Mouse (Mus musculus) hindbrain, embryonic 10.5 days (tissue): ENCODE data around the gene Elavl1. TPM values are rescaled to one million over a fixed set of nuclear protein-coding genes. Genes with fewer than 3 reads are reported as not detected.
"Not testable (repeated sequence)": the region's sequence is repeated elsewhere in the genome, so short reads cannot be mapped to it uniquely, and the experiment has no call there.

ENCODE experiments used
- DNase-seq: peaks from one replicate; pipeline ENCODE4 v3.0.0-alpha.2; 2017; ENCODE audit warnings: low spot score
- H3K27ac ChIP-seq: fragments of 300-500 bp; sonication (generic); 2 replicates; pipeline ENCODE4 v1.5.1; 2016; ENCODE audit warnings: mild to moderate bottlenecking, moderate library complexity
- H3K27me3 ChIP-seq: fragments of 300-500 bp; sonication (generic); 2 replicates; pipeline ENCODE4 v1.6.1; 2016; ENCODE audit warnings: mild to moderate bottlenecking; ENCODE audit not compliant: poor library complexity, insufficient read depth, severe bottlenecking
- H3K36me3 ChIP-seq: fragments of 300-500 bp; sonication (generic); 2 replicates; pipeline ENCODE4 v1.6.1; 2016; ENCODE audit warnings: mild to moderate bottlenecking, moderate library complexity
- H3K4me1 ChIP-seq: fragments of 300-500 bp; sonication (generic); replicated peaks from 2 replicates; pipeline ENCODE4 v1.6.1; 2016; ENCODE audit warnings: mild to moderate bottlenecking
- H3K4me3 ChIP-seq: fragments of 300-500 bp; sonication (generic); 2 replicates; pipeline ENCODE4 v1.5.1; 2016; ENCODE audit warnings: mild to moderate bottlenecking, moderate library complexity
- H3K9me3 ChIP-seq: fragments of 300-500 bp; sonication (generic); 2 replicates; pipeline ENCODE4 v1.6.1; 2016; ENCODE audit warnings: mild to moderate bottlenecking, moderate library complexity
- WGBS: fragments of 180-500 bp; shearing (Covaris S2); methylation state at CpG from one replicate; pipeline ENCODE4 v1.1.7; 2016; 5-methylcytosine and 5-hydroxymethylcytosine counted together
- polyA plus RNA-seq: library from polyadenylated mRNA; unstranded; fragments of >200 nt; fragmentation: Nextera tagmentation; extraction: Ambion mirVana; gene quantifications from 2 replicates; pipeline ENCODE4 v1.2.1, GENCODE M21; 2016

Elavl1 gene
- polyA plus RNA-seq, 1 experiment from 2014 or later, result 306 TPM

DNA sequence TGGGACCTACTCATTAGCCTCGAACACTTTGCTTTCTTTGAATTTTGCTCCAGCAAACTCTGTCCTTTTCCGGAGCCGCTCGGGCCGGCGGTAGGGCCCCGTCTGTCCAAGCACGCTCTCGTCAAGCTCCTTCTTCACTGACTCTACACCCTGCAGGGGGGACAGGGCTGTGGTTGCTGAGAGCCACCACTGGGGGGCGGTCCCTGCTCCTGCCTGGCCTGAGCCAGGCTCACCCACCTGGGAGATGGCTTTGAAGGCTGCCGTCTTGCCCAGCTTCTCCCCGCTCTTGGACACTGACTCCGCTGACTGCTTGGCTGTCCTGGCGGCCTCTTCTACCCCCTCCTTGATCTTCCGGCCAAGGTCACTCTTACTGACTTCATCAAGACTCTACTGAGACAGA, 57.6 kb downstream of the Elavl1 start:
- no peaks in the 10 kb centered on the region for H3K4me1 ChIP-seq
- WGBS, result 81% methylated on average over 15 of the region's 15 CpGs
- H3K4me3 ChIP-seq, result no peak overlapping the region
- no peak for DNase-seq
- H3K27ac ChIP-seq, result no peak overlapping the region
- H3K36me3 ChIP-seq, result peaks cover 99% of the 10 kb centered on the region
- no peaks in the 10 kb centered on the region for H3K9me3 ChIP-seq
- no peaks in the 10 kb centered on the region for H3K27me3 ChIP-seq

DNA sequence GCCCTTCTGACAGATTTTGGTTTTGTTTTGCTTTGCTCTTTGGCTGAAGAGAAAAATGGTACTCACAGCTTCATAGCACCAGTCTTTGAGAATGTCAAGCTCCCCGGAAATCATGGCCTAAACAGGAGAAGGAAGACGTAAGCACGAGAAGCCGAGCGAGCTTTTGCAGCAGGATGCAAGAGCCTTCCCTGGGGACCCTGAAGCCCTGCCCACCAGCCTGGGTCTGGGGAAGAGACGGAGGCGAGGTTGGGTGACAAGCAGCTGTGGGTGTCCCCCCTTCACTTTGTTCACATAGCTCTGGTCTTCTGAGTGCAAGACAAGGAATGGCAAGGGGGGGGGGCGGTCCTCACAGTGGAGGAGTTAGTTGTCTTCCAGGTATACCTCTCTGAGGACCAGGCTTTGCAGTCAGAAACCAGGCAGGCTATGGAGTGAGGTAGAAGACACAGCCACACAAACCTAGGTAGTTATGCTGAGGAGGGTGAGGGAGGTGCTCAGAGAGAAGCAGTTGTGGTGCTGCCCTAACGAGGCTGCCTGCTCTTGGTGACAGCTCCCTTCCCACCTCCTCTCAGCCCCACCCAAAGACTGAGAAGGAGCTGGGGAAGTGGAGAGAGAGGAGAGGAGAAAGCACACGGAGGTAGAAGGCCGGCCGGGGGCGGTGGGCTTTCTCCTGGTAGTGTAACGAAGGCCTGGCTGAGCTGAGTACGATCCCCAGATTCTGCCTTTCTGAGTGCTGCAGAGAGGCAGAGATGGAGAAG, 59.9 kb downstream of the Elavl1 start:
- Histone ChIP-seq H3K27me3 (no peaks in the 10 kb centered on the region), H3K4me3 (no peak overlapping the region), H3K36me3 (peaks cover 100% of the 10 kb centered on the region), H3K4me1 (no peaks in the 10 kb centered on the region), H3K27ac (no peak overlapping the region), H3K9me3 (no peaks in the 10 kb centered on the region)
- no peak for DNase-seq
- WGBS, result 93% methylated on average over 15 of the region's 15 CpGs

GRCm38 (mm10) chr8:4263105-4263791, 62.0 kb downstream of the Elavl1 start:
- peaks cover 87% of the 10 kb centered on the region for H3K36me3 ChIP-seq
- H3K9me3 ChIP-seq, result 0 out of 2 replicates have a peak, but pooled peaks cover 3% of the 10 kb centered on the region
- peaks cover 12% of the 10 kb centered on the region for H3K4me1 ChIP-seq
- WGBS, result 89% methylated on average over 8 of the region's 8 CpGs
- H3K4me3 ChIP-seq, result no peak overlapping the region
- no peak for DNase-seq
- H3K27me3 ChIP-seq, result no peaks in the 10 kb centered on the region
- no peak overlapping the region for H3K27ac ChIP-seq

DNA sequence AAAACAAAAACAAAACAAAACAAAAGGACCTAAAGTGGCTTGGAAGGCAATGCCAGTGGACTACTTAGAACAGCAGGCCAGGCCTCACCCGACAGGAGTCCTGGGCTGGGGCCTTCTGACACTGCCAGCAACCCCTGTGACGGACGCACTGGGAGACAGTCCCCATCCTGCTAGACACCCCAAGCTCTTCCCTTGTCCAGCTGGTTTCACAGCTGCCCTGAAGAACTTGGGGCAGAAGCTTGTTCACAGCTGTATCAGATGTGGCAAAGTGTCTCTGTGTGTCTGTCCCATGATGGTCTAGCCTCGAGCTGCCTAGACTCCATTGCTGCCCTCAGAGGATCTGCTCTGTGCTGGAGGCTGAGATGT, 65.4 kb downstream of the Elavl1 start:
- H3K36me3 ChIP-seq, result peaks cover 84% of the 10 kb centered on the region
- DNase-seq, result no peak
- H3K9me3 ChIP-seq, result 0 out of 2 replicates have a peak, but pooled peaks cover 3% of the 10 kb centered on the region
- H3K27ac ChIP-seq, result peak overlapping the region; percentile 98
- no peaks in the 10 kb centered on the region for H3K27me3 ChIP-seq
- H3K4me1 ChIP-seq, result peaks cover 30% of the 10 kb centered on the region
- WGBS, result 86% methylated on average over 4 of the region's 4 CpGs
- H3K4me3 ChIP-seq, result peak overlapping the region; percentile 93

- peak; percentile 97 for DNase-seq
- WGBS, result 6% methylated on average over 31 of the region's 33 CpGs
- Histone ChIP-seq H3K4me1 (peaks cover 31% of the 10 kb centered on the region), H3K9me3 (0 out of 2 replicates have a peak, but pooled peaks cover 3% of the 10 kb centered on the region), H3K36me3 (peaks cover 84% of the 10 kb centered on the region), H3K27ac (peak within 1 kb of the TSS; percentile 98), H3K27me3 (no peaks in the 10 kb centered on the region), H3K4me3 (peak within 1 kb of the TSS; percentile 93)
Observed at GRCm38 (mm10) chr8:4259125-4259804, 65.9 kb downstream of the Elavl1 start, which contains the start of gene Ctxn1. TSS of gene Ctxn1 (minus strand) at chr8:4259274.

- 0% methylated on average over 32 of the region's 32 CpGs for WGBS
- H3K27me3 ChIP-seq, result no peaks in the 10 kb centered on the region
- peaks cover 79% of the 10 kb centered on the region for H3K36me3 ChIP-seq
- no peak for DNase-seq
- peak overlapping the region; percentile 98 for H3K27ac ChIP-seq
- peak overlapping the region; percentile 93 for H3K4me3 ChIP-seq
- H3K9me3 ChIP-seq, result 0 out of 2 replicates have a peak, but pooled peaks cover 3% of the 10 kb centered on the region
- peaks cover 37% of the 10 kb centered on the region for H3K4me1 ChIP-seq
Observed at GRCm38 (mm10) chr8:4258678-4259077, 66.5 kb downstream of the Elavl1 start.

- peak overlapping the region; percentile 93 for H3K4me3 ChIP-seq
- peak overlapping the region; percentile 98 for H3K27ac ChIP-seq
- H3K36me3 ChIP-seq, result peaks cover 75% of the 10 kb centered on the region
- H3K4me1 ChIP-seq, result peaks cover 41% of the 10 kb centered on the region
- 2% methylated on average over 35 of the region's 35 CpGs for WGBS
- peak; percentile 91 for DNase-seq
- 0 out of 2 replicates have a peak, but pooled peaks cover 3% of the 10 kb centered on the region for H3K9me3 ChIP-seq
- H3K27me3 ChIP-seq, result no peaks in the 10 kb centered on the region
Observed at GRCm38 (mm10) chr8:4258233-4258632, 67.0 kb downstream of the Elavl1 start.

DNA sequence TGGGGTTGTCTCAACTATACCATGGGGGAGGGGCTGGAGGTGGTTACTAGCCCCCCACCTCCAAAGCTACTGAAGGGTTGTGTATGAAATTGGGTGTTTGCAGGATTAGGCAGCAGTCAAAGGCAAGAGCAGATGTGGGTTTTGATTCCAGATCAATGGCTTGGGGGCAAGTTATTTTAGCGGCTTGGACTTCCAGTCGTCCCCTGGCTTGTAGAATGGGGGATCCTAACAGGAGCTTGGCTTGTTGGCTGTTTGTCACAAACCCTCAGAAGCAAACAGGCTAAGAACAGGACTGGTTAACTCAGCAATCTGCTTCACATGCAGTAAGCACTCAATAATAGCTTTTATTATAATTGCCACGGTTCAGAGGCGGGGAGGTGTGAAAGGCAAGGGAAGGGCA, 67.9 kb downstream of the Elavl1 start:
- DNase-seq, result no peak
- Histone ChIP-seq H3K4me1 (peaks cover 45% of the 10 kb centered on the region), H3K36me3 (peaks cover 66% of the 10 kb centered on the region), H3K9me3 (0 out of 2 replicates have a peak, but pooled peaks cover 3% of the 10 kb centered on the region), H3K4me3 (peak overlapping the region; percentile 93), H3K27ac (peak overlapping the region; percentile 98), H3K27me3 (no peaks in the 10 kb centered on the region)
- 80% methylated on average over 4 of the region's 4 CpGs for WGBS

DNA sequence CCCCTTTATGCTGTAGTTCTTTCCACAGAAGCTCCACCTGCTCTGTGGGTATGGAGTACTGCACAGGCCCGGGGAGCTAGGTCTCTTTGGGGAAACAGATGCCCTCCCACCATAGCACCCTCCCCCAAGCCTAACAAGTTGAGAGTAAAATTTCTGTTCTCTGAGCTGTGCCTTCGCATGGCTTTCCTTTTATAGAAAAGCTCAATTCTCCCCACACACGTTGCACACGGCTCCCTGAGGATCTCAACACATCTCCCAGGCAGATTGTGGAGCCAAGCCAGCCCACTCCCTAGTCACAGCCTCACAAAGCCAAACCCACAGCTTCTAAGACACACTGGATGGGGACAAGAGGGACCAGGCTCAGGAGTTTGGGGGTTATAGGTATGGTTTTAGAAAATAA, 68.3 kb downstream of the Elavl1 start:
- no peak for DNase-seq
- 0 out of 2 replicates have a peak, but pooled peaks cover 3% of the 10 kb centered on the region for H3K9me3 ChIP-seq
- 72% methylated on average over 4 of the region's 4 CpGs for WGBS
- peak overlapping the region; percentile 93; the same call in 1 of the 2 replicates for H3K4me3 ChIP-seq
- H3K27ac ChIP-seq, result peak overlapping the region; percentile 98; the same call in 1 of the 2 replicates
- H3K36me3 ChIP-seq, result peaks cover 61% of the 10 kb centered on the region
- H3K4me1 ChIP-seq, result peaks cover 46% of the 10 kb centered on the region
- H3K27me3 ChIP-seq, result no peaks in the 10 kb centered on the region

DNA sequence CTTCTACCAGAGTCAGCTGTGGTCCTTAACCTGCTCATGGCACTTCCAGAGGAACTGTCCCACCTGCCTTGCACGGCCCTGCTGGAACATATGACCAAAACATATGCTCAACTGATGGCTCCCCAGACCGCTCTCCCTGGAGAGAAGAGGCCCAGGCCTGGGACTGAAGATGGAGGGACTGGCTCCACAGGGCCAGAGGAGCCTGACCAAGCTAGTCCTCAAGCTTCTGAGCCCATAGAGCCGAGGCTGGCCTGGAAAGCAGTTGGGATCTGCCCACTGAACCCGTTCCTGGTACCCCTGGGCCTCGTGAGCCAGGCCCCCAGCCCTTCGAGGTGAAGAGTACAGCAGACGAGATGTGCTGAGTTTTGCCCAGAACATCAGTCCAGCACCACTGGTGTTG, 69.7 kb downstream of the Elavl1 start:
- peaks cover 47% of the 10 kb centered on the region for H3K36me3 ChIP-seq
- H3K4me1 ChIP-seq, result peaks cover 49% of the 10 kb centered on the region
- not testable (repeated sequence) for DNase-seq

GRCm38 (mm10) chr8:4254001-4254400, 71.2 kb downstream of the Elavl1 start:
- no peak for DNase-seq
- peak overlapping the region; percentile 92 for H3K4me3 ChIP-seq
- peaks cover 49% of the 10 kb centered on the region for H3K36me3 ChIP-seq
- peaks cover 15% of the 10 kb centered on the region for H3K27me3 ChIP-seq
- peaks cover 51% of the 10 kb centered on the region for H3K4me1 ChIP-seq
- 0 out of 2 replicates have a peak, but pooled peaks cover 3% of the 10 kb centered on the region for H3K9me3 ChIP-seq
- 70% methylated on average over 6 of the region's 6 CpGs for WGBS
- H3K27ac ChIP-seq, result 0 out of 2 replicates have a peak overlapping the region, but pooled peaks have one; percentile 12

More for the DNA sequence above, 69.7 kb downstream of the Elavl1 start:
- H3K27me3 ChIP-seq, H3K27ac ChIP-seq, H3K4me3 ChIP-seq, H3K9me3 ChIP-seq: not testable (repeated sequence)
- 84% methylated on average over 7 of the region's 7 CpGs for WGBS

GRCm38 (mm10) chr8:4252934-4253841, 72.0 kb downstream of the Elavl1 start, which contains the start of gene Snapc2:
TSS of gene Snapc2 (plus strand) at chr8:4253080.
- 1% methylated on average over 69 of the region's 69 CpGs for WGBS
- peak; percentile 95 for DNase-seq

More at GRCm38 (mm10) chr8:4252934-4253841, 72.0 kb downstream of the Elavl1 start, which contains the start of gene Snapc2:
- peak within 1 kb of the TSS; percentile 95 for H3K27ac ChIP-seq
- peaks cover 57% of the 10 kb centered on the region for H3K36me3 ChIP-seq
- H3K4me3 ChIP-seq, result peak within 1 kb of the TSS; percentile 92
- no peaks in the 10 kb centered on the region for H3K9me3 ChIP-seq
- H3K4me1 ChIP-seq, result peaks cover 58% of the 10 kb centered on the region
- peaks cover 23% of the 10 kb centered on the region for H3K27me3 ChIP-seq
